Mouse (Mus musculus) stomach, embryonic 15.5 days (tissue): ENCODE data around the gene Tdpoz2. TPM values are rescaled to one million over a fixed set of nuclear protein-coding genes. Genes with fewer than 3 reads are reported as not detected.
"Not testable (repeated sequence)": the region's sequence is repeated elsewhere in the genome, so short reads cannot be mapped to it uniquely, and the experiment has no call there.

Source experiments
- ATAC-seq: fragments of 200-750 bp; cut with Nextera tagmentation; 2 replicates; pipeline ENCODE4 v1.8.0; 2017; ENCODE audit warnings: low read depth, moderate number of reproducible peaks, moderate TSS enrichment; ENCODE audit not compliant: insufficient read depth, low FRiP score
- H3K27ac ChIP-seq: fragments of 300-500 bp; sonication (generic); 2 replicates; pipeline ENCODE4 v1.5.1; 2015; ENCODE audit warnings: mild to moderate bottlenecking, inconsistent platforms
- H3K27me3 ChIP-seq: fragments of 300-500 bp; sonication (generic); replicated peaks from 2 replicates; pipeline ENCODE4 v1.6.1; 2015; ENCODE audit warnings: inconsistent platforms
- H3K36me3 ChIP-seq: fragments of 300-500 bp; sonication (generic); 2 replicates; pipeline ENCODE4 v1.6.1; 2015; ENCODE audit warnings: inconsistent platforms
- H3K4me1 ChIP-seq: fragments of 300-500 bp; sonication (generic); 2 replicates; pipeline ENCODE4 v1.6.1; 2015; ENCODE audit warnings: inconsistent platforms
- H3K4me2 ChIP-seq: fragments of 300-500 bp; sonication (generic); 2 replicates; pipeline ENCODE4 v1.6.1; 2015; ENCODE audit warnings: mild to moderate bottlenecking, inconsistent platforms
- H3K4me3 ChIP-seq: fragments of 300-500 bp; sonication (generic); replicated peaks from 2 replicates; pipeline ENCODE4 v1.5.1; 2015; ENCODE audit warnings: inconsistent platforms
- H3K9ac ChIP-seq: fragments of 300-500 bp; sonication (generic); 2 replicates; pipeline ENCODE4 v1.6.1; 2015; ENCODE audit warnings: inconsistent platforms
- H3K9me3 ChIP-seq: fragments of 300-500 bp; sonication (generic); 2 replicates; pipeline ENCODE4 v1.6.1; 2016; ENCODE audit warnings: inconsistent platforms
- WGBS: fragments of 180-500 bp; shearing (Covaris S2); methylation state at CpG from one replicate; pipeline ENCODE4 v1.1.7; 2015; 5-methylcytosine and 5-hydroxymethylcytosine counted together
- polyA plus RNA-seq: library from polyadenylated mRNA; unstranded; fragments of >200 nt; fragmentation: Nextera tagmentation; extraction: Ambion mirVana; gene quantifications from 2 replicates; pipeline ENCODE4 v1.2.1, GENCODE M21; 2015

The Tdpoz2 gene
- not detected in 2 replicates for polyA plus RNA-seq

GRCm38 (mm10) chr3:93652586-93652985 lies at the start of gene Tdpoz2:
Gene Tdpoz2, minus strand, starts transcription at chr3:93652686.
- Histone ChIP-seq H3K27ac (no peak within 1 kb of the TSS), H3K27me3 (no peaks in the 10 kb centered on the region), H3K9me3 (no peaks in the 10 kb centered on the region), H3K4me2 (no peak within 1 kb of the TSS), H3K4me1 (no peaks in the 10 kb centered on the region), H3K4me3 (no peak within 1 kb of the TSS), H3K36me3 (no peaks in the 10 kb centered on the region), H3K9ac (no peak within 1 kb of the TSS)
- WGBS: 59% methylated on average over 3 of the region's 3 CpGs
- ATAC-seq: no peak

GRCm38 (mm10) chr3:93692970-93693369 lies 40.5 kb upstream of the Tdpoz2 start, which contains the start of gene Gm37596:
Gene Gm37596, minus strand, starts transcription at chr3:93693070.
- H3K9ac ChIP-seq, H3K9me3 ChIP-seq, ATAC-seq, H3K27me3 ChIP-seq, H3K4me2 ChIP-seq, H3K27ac ChIP-seq, H3K4me1 ChIP-seq, H3K36me3 ChIP-seq, H3K4me3 ChIP-seq: not testable (repeated sequence)
- 57% methylated on average over 1 of the region's 2 CpGs for WGBS

DNA sequence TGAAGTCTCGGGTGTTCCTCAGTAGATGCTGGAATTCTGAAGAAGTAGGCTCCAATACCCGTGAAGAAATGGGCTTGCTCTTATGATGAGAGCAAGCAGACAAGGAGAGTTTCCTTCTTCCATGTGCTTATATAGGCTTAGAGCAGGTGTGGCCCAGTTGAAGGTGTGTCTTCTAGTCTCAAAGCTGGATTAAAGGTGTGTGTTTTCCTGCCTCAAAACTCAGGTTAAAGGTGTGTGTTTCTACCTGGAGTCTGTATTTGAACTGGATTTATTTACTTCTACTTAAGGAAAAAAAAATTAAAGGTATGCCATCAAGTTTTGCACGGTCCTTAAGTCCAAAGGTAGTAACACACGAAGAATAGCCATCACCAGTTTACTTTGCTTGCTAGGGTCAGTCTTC lies 23.7 kb upstream of the Tdpoz2 start, which contains the start of gene Tdpoz1:
TSS of gene Tdpoz1 (minus strand) at position 101 of the 400 bp plus-strand sequence.
- 79% methylated on average over 3 of the region's 4 CpGs for WGBS
- H3K4me1 ChIP-seq, H3K27me3 ChIP-seq, H3K4me2 ChIP-seq, H3K9ac ChIP-seq, H3K4me3 ChIP-seq, ATAC-seq, H3K36me3 ChIP-seq, H3K9me3 ChIP-seq, H3K27ac ChIP-seq: not testable (repeated sequence)

- not testable (repeated sequence) for H3K4me3 ChIP-seq, H3K36me3 ChIP-seq, ATAC-seq, H3K27me3 ChIP-seq, H3K27ac ChIP-seq, H3K9ac ChIP-seq, H3K4me2 ChIP-seq, H3K4me1 ChIP-seq, H3K9me3 ChIP-seq
- 81% methylated on average over 5 of the region's 6 CpGs for WGBS
These were observed 18.5 kb upstream of the Tdpoz2 start for GRCm38 (mm10) chr3:93670805-93671503.

DNA sequence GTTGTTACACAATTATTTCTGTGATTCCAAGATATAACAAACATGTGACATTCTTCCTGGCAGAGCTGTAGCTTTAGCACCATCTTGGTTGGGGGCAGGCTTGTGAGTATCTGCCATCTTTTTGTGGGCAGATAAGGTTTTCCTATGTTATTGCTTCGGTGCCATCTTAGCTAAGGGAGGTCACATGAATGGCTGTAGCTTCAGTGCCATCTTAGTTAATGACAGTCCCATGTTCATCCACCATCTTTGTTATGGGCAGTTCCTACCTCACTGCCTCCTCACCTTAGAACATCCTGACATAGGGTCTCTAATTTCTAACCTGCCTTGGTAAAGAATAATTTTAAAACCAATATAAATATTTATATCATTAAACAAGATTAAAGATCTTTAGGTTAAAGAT lies 1.8 kb upstream of the Tdpoz2 start:
- no peak for ATAC-seq
- no peak overlapping the region for H3K4me2 ChIP-seq

DNA sequence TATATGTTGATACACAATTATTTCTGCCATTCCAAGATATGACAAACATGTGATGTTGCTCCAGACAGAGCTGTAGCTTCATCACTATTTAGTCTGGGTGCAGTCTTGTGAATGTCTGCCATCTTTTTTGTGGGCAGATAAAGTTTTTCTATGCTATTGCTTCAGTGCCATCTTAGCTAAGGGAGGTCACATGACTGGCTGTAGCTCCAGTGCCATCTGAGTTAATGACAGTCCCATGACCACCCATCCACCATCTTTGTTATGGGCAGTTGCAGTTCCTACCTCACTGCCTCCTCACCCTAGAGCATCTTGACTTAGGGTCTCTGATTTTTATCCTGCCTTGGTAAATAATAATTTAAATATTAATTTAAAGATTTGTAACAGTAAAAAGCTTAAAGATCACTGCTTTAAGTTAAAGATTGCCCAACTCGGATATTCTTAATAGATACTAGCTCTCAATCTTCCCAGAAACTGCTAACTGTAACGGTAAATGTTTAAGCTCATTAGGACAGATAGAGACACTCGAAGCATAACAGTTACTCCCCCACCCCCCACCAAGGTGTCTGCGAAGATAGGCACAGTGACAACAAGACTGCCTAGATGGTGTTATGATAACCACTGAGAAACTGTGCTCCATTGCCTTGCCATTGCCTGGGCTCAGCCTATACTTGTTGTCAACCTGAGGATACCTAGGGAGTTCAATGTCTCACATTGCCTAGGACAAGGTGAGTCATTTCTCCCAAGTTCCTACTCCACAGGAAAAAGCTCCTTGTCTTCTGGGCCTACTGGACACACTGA lies 21.4 kb downstream of the Tdpoz2 start:
- not testable (repeated sequence) for H3K27ac ChIP-seq, H3K9me3 ChIP-seq, H3K4me3 ChIP-seq, H3K4me1 ChIP-seq, H3K9ac ChIP-seq, ATAC-seq, H3K4me2 ChIP-seq, H3K27me3 ChIP-seq, H3K36me3 ChIP-seq
- WGBS: 78% methylated on average over 4 of the region's 4 CpGs

More for the DNA sequence above, 1.8 kb upstream of the Tdpoz2 start:
- no peak overlapping the region for H3K9ac ChIP-seq
- no peaks in the 10 kb centered on the region for H3K9me3 ChIP-seq
- no peaks in the 10 kb centered on the region for H3K36me3 ChIP-seq
- no peaks in the 10 kb centered on the region for H3K27me3 ChIP-seq
- H3K4me1 ChIP-seq: no peaks in the 10 kb centered on the region
- 71% methylated on average over 1 of the region's 1 CpGs for WGBS
- H3K4me3 ChIP-seq: no peak overlapping the region
- no peak overlapping the region for H3K27ac ChIP-seq

- not testable (repeated sequence) for H3K36me3 ChIP-seq, H3K9me3 ChIP-seq, H3K4me3 ChIP-seq, H3K4me2 ChIP-seq, H3K27ac ChIP-seq, H3K4me1 ChIP-seq, ATAC-seq, H3K27me3 ChIP-seq, H3K9ac ChIP-seq
These were observed 43.5 kb downstream of the Tdpoz2 start for GRCm38 (mm10) chr3:93608970-93609369.

DNA sequence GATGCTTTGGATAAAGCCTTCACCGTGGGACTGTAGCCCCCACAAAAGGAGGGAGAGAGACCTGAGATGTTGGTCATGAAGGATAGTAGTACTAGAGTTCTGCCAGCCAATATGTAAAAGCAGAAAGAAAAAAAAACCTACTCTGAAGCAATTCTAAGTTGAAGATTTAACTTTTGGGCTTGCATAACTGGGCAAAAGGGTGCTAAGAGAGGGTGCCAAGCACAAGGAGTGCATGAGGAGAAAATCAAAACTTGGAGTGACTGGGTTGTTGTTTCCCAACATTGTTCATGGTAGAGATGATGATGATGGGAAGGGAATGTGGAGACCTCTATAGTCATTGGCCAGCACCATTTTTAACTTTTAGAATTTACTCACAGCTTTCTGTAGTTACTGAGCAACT lies 50.6 kb downstream of the Tdpoz2 start:
- Histone ChIP-seq H3K27me3 (no peaks in the 10 kb centered on the region), H3K27ac (no peak overlapping the region), H3K4me2 (no peak overlapping the region), H3K4me1 (0 out of 2 replicates have a peak, but pooled peaks cover under 1% of the 10 kb centered on the region), H3K36me3 (no peaks in the 10 kb centered on the region), H3K9me3 (no peaks in the 10 kb centered on the region), H3K9ac (no peak overlapping the region), H3K4me3 (no peak overlapping the region)
- WGBS: 73% methylated on average over 1 of the region's 1 CpGs
- no peak for ATAC-seq

Other genes starting within 250 kb of the Tdpoz2 start
- gene Tchh, start 210.4 kb downstream of the Tdpoz2 start, polyA plus RNA-seq: 1.5 and 1.6 TPM in 2 replicates
- gene Tchhl1, start 183.9 kb downstream of the Tdpoz2 start, polyA plus RNA-seq: not detected in 2 replicates
- 1,455 and 1,609 TPM in 2 replicates for gene S100a11, start 132.2 kb downstream of the Tdpoz2 start, polyA plus RNA-seq
- 444 and 470 TPM in 2 replicates for gene S100a10, start 97.6 kb downstream of the Tdpoz2 start, polyA plus RNA-seq
- gene Tdpoz1, start 23.6 kb upstream of the Tdpoz2 start, polyA plus RNA-seq: not detected in 2 replicates
- gene Gm37596, start 40.4 kb upstream of the Tdpoz2 start, polyA plus RNA-seq: not detected in 2 replicates
- gene Gm5773, start 120.3 kb upstream of the Tdpoz2 start, polyA plus RNA-seq: not detected in 2 replicates
- not detected in 2 replicates for gene Tdpoz4, start 143.7 kb upstream of the Tdpoz2 start, polyA plus RNA-seq
- gene Tdpoz3, start 173.3 kb upstream of the Tdpoz2 start, polyA plus RNA-seq: not detected in 2 replicates